Mouse (Mus musculus) urinary bladder, postnatal 10 days (tissue): ENCODE results near the gene Cdc14a.

Experiments
- DNase-seq: peaks from one replicate; pipeline ENCODE4 v3.0.0; 2022; ENCODE audit warnings: low spot score

The Cdc14a gene

GRCm38 (mm10) chr3:116412954-116413724 is 10.7 kb downstream of the Cdc14a start:
- DNase-seq, result no peak

DNA sequence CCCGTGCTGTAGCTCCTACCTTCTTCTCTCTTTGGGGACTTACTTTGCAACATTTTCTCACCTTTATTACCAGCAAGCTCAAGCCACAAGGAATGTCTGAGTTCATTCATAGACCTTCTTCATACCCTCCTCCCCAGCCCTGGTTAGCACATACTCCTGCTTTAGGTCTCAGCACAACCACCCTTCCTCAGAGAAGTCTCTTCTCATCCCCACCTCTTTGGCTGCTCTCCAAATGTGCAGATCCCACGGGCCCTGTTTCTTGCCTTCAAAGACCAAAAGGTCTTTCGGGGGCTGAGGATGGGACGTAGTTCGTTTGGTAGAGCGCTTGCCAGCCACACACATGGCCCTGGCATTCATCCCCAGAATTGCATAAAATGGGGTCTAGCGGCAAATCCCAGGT is 13.8 kb downstream of the Cdc14a start:
- no peak for DNase-seq

DNA sequence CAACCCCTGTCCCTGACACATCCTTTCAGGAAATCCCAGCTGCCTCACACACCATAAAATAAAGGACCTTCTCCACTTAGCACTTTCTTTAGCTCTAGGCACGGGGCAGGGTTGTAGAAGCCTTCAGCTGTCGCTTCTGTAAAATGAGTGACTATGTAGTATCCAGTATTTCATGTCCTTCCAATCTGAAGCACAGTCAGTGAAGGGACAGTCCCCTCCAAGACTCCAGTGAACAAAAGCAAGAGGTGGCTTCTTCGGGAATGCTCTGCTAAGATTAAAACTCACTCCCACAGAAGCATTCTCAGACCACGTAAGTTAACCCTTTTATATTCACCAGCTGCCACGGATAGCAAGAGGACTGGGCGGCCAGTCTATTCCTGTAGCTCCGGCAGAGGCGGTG is 14.3 kb downstream of the Cdc14a start:
- DNase-seq, result no peak

DNA sequence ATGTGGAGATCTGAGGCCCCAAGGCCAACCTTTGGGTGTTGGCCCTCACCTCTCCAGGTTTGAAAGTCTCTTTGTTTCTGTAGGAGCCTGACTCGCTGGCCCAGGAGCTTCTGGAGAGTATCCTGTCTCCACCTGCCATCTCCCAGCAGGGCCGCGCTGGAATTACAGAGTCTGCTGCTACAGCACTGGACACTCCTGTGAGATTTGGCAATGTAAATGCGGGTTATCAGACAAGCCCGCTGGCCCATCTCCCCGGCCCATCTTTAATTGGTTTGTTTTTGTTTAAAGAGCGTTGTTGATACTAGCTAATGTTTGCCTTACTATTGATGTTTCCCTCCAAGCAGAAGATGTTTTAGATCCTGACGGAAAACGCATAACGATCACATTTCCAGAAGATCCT is 15.0 kb downstream of the Cdc14a start:
- DNase-seq, result no peak

GRCm38 (mm10) chr3:116405516-116405915 is 18.3 kb downstream of the Cdc14a start:
- no peak for DNase-seq

- DNase-seq, result no peak
These were observed 22.4 kb downstream of the Cdc14a start for GRCm38 (mm10) chr3:116401436-116401835.

- DNase-seq, result no peak
These were observed 24.3 kb downstream of the Cdc14a start for GRCm38 (mm10) chr3:116399349-116400090.

DNA sequence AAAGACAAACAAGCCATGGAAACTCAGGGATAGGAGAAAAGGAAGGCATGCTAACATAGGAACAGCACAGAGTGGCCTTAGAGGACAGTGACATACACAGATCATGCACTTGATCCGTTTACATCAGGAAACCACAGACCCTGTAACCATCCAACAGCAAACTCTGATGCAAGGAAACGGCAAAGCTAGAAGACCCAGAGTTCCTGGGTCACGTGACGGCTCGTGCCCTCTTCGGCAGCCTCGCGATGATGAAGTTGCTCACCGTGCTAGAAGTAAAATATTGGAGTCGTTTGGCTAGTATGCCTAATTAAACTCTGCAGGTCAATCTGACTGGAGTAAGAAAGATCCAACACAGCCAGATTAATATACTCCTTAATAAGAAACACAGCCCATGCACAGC is 25.3 kb downstream of the Cdc14a start:
- no peak for DNase-seq

DNA sequence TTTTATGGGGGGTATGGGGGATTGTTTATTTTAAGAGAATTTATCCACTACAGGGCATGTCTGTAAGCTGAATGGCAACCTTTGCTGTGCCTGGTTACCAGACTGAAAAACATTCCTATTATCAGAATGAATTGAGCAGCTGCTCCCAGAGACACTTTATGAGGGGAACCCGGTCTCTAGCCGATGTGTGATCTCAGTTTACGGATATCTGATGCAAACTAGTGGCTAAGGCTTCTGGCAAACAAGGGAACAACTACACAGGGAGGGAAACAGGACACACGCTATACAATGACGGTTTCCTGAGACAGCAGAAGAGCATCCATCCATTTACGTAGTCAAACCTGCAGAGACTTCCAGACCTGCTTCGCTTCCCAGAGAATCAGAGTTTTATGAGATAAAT is 25.9 kb downstream of the Cdc14a start:
- DNase-seq, result no peak

DNA sequence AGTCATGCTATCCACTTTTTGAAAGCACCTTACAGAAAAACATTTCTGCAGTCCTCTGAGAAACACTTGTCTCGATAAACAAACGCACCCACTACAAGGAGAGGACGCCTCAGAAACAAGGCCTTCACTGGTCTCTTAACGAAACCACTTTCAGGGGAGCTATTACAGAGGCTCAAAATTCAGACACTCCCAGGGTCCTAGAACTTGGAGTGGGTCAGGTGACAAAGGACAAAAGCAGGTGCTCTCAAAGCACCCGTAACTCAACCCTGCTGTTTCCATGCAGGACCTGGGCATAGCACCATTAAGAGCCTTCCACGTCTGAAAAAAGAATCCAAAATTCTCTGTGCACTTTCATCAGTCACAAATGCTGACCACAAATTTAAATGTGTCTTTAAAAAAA is 26.5 kb downstream of the Cdc14a start:
- DNase-seq, result no peak

DNA sequence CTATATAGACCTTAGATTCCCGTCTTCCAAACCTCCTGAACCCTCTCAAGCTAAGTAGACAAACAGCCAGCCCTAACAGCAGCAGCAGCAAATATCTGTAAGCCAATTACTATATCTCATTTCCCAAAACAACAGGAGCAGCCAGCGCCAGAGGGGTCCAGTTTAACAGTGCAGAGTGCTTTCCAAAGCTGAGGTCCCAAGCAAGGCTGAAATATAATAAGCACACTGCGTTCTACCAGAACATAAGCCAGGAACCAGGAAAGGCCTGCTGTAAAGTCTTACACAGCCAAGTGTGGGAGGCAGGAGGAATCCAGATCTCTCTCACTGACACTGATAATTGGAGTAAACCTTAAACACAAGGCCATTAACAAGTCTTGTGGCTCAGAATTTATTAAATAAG is 27.3 kb downstream of the Cdc14a start:
- no peak for DNase-seq

DNA sequence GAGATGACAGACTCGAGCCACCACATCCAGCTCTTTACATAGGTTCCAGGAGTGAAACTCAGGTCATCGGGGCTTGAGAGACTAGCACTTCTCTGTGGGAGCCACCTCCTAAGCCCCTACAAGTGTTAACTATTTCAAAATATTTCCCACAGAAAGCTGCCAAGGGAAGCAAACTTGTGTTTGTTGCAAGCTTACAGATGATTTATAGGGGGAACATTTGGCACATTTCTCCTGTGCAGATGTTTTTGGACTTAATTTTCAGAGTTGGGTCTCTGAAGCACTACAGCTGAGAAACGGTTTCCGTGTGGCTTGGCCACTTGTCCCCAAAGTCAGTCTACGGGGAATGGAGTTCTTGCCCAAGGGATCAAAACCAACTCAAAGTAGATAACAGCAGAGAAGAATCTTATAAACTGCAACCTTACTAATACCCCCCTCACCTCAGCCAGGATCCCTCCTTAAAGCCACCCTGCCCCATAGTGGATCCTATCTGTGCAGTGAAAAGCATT is 28.9 kb downstream of the Cdc14a start:
- DNase-seq, result no peak

GRCm38 (mm10) chr3:116391399-116391798 is 32.4 kb downstream of the Cdc14a start:
- no peak for DNase-seq

GRCm38 (mm10) chr3:116389500-116390470 is 34.0 kb downstream of the Cdc14a start:
- no peak for DNase-seq

DNA sequence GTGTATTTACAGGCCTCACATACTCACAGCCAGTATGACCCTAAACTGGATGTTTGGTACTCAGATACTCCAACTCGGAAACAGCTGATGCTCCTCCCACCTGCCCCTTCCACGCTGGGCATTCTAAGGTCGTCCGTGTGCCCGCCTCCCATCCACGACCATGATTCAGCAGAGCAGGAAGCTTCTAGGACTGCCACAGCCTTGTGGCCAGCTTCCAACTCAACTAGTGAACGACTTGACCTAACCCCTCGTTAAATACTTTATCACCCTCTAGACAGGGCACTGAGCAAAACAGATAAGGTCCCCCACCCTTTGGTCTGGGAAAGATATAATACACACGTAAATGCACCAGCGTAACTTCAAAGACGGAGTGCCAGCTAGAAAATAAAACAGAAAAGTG is 35.0 kb downstream of the Cdc14a start:
- DNase-seq, result no peak

GRCm38 (mm10) chr3:116386886-116387285 is 36.9 kb downstream of the Cdc14a start:
- DNase-seq, result no peak

DNA sequence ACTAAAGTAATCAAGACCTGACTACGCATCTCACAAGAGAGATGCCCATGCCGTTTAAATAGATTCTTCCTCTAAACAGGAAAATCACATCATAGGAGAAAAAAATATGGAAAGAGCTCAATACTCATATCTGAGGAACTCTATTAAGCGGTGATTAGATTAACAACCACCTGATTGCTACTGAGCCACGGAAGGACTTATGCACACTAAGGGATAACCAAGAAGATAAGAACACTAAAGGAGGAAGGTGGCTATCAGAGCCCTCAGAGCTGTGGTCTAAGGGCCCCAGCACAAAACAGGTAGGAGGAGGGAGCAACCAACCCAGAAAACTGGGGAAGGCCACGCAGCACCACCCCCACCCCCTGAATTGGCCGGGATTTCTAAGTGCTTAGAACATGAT is 37.5 kb downstream of the Cdc14a start:
- no peak for DNase-seq

GRCm38 (mm10) chr3:116384319-116384718 is 39.5 kb downstream of the Cdc14a start:
- no peak for DNase-seq

GRCm38 (mm10) chr3:116380319-116380718 is 43.5 kb downstream of the Cdc14a start:
- DNase-seq, result no peak

- no peak for DNase-seq
These were observed 48.4 kb downstream of the Cdc14a start for GRCm38 (mm10) chr3:116375442-116375841.

DNA sequence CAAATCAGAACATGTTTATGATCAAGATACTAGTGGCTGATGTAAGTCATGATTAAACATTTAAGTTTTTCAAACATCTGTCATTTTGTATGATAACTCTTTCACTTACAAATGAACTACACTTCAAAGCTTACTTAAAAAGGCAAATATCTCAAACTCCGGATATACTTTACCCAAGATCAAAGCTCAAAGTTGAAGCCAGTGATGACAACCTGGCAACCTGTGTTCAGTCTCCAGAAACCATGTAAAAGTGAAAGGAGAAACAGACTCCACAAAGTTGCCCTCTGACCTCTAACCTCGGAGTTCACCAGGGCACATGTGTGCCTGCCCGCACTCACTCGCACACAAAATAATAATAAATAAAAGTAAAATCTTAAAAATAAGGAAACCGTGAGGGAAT is 49.3 kb downstream of the Cdc14a start:
- DNase-seq, result no peak

- no peak for DNase-seq
These were observed 50.6 kb downstream of the Cdc14a start for GRCm38 (mm10) chr3:116373196-116373595.
